Mouse (Mus musculus) lung, embryonic 15.5 days (tissue): ENCODE measurements around the gene Cpsf4l. TPM values are rescaled to one million over a fixed set of nuclear protein-coding genes. Genes with fewer than 3 reads are reported as not detected.
A peak's percentile ranks its signal among the peaks of the same experiment; 100 is the strongest.

Experiments used
- ATAC-seq: fragments of 200-750 bp; cut with Nextera tagmentation; 2 replicates; pipeline ENCODE4 v1.8.0; 2017; ENCODE audit warnings: moderate number of reproducible peaks, borderline replicate concordance; ENCODE audit not compliant: low FRiP score, low TSS enrichment; ENCODE audit errors: extremely low read depth
- H3K27ac ChIP-seq: fragments of 300-500 bp; sonication (generic); 2 replicates; pipeline ENCODE4 v1.5.1; 2015; ENCODE audit warnings: moderate library complexity, mild to moderate bottlenecking, inconsistent platforms
- H3K27me3 ChIP-seq: fragments of 300-500 bp; sonication (generic); 2 replicates; pipeline ENCODE4 v1.6.1; 2015; ENCODE audit warnings: inconsistent platforms
- H3K36me3 ChIP-seq: fragments of 300-500 bp; sonication (generic); 2 replicates; pipeline ENCODE4 v1.6.1; 2015; ENCODE audit warnings: inconsistent platforms
- H3K4me1 ChIP-seq: fragments of 300-500 bp; sonication (generic); 2 replicates; pipeline ENCODE4 v1.6.1; 2015; ENCODE audit warnings: inconsistent platforms
- H3K4me2 ChIP-seq: fragments of 300-500 bp; sonication (generic); 2 replicates; pipeline ENCODE4 v1.6.1; 2015; ENCODE audit warnings: inconsistent platforms, mild to moderate bottlenecking, moderate library complexity
- H3K4me3 ChIP-seq: fragments of 300-500 bp; sonication (generic); 2 replicates; pipeline ENCODE4 v1.5.1; 2015; ENCODE audit warnings: mild to moderate bottlenecking, inconsistent platforms
- H3K9ac ChIP-seq: fragments of 300-500 bp; sonication (generic); 2 replicates; pipeline ENCODE4 v1.6.1; 2015; ENCODE audit warnings: inconsistent platforms
- H3K9me3 ChIP-seq: fragments of 300-500 bp; sonication (generic); 2 replicates; pipeline ENCODE4 v1.6.1; 2016; ENCODE audit warnings: inconsistent platforms
- WGBS: fragments of 180-500 bp; shearing (Covaris S2); methylation state at CpG from one replicate; pipeline ENCODE4 v1.1.7; 2015; 5-methylcytosine and 5-hydroxymethylcytosine counted together
- polyA plus RNA-seq: library from polyadenylated mRNA; unstranded; fragments of >200 nt; fragmentation: Nextera tagmentation; extraction: Ambion mirVana; gene quantifications from 2 replicates; pipeline ENCODE4 v1.2.1, GENCODE M21; 2015

Gene Cpsf4l
- polyA plus RNA-seq, 1 experiment from 2014 or later, result 2.7 TPM

DNA sequence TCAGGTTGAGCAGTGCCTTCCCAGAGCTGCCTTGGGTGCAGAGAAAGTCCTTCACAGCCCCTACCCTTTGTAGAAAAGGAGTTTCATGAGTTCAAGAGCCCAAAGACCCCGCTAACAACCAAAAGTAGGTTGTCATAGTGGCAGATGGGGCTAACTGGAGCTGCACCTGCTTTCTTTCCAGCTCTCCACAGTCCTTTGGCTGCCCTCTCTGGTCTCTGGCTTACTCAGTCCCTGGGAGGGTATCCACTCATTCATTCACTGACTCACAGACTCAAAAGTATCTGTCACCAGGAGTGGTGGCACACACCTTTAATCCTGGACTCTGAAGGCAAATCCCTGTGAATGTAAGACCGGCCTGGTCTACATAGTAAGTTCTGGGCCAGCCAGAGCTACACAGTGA lies 6.3 kb upstream of the Cpsf4l start:
- Histone ChIP-seq H3K27me3 (no peaks in the 10 kb centered on the region), H3K4me3 (no peak overlapping the region), H3K27ac (no peak overlapping the region), H3K4me2 (no peak overlapping the region), H3K4me1 (0 out of 2 replicates have a peak, but pooled peaks cover 9% of the 10 kb centered on the region), H3K9me3 (no peaks in the 10 kb centered on the region), H3K36me3 (no peaks in the 10 kb centered on the region), H3K9ac (no peak overlapping the region)
- 91% methylated on average over 2 of the region's 2 CpGs for WGBS
- no peak for ATAC-seq

- H3K27ac ChIP-seq, result no peak overlapping the region
- no peaks in the 10 kb centered on the region for H3K27me3 ChIP-seq
- H3K4me1 ChIP-seq, result peaks cover 18% of the 10 kb centered on the region
- no peaks in the 10 kb centered on the region for H3K36me3 ChIP-seq
- no peak overlapping the region for H3K4me3 ChIP-seq
- H3K9ac ChIP-seq, result no peak overlapping the region
- no peaks in the 10 kb centered on the region for H3K9me3 ChIP-seq
- 60% methylated on average over 7 of the region's 7 CpGs for WGBS
- ATAC-seq, result 0 out of 2 replicates have a peak, but pooled peaks have one; percentile 21
- H3K4me2 ChIP-seq, result no peak overlapping the region
Measured at GRCm38 (mm10) chr11:113715078-113715674, 5.4 kb upstream of the Cpsf4l start.

DNA sequence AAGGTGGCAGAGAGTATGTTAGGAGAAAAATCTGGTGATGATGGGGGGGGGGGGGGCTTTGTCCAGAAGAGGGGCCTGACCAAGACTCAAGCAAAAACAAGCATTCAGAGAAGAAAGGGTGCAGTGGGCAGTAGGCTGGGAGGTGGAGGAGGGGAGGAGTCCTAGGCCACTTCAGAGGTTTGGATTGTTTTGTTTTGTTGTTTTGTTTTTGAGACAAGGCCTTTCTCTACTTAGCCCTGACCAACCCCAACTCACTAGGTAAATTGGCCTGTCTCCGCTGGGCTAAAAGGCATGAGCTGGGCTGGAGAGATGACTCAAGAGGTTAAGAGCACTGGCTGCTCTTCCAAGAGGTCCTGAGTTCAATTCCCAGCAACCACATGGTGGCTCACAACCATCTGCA lies 1.2 kb upstream of the Cpsf4l start:
- H3K9me3 ChIP-seq, result no peaks in the 10 kb centered on the region
- H3K36me3 ChIP-seq, result no peaks in the 10 kb centered on the region
- 84% methylated on average over 1 of the region's 1 CpGs for WGBS
- H3K9ac ChIP-seq, result no peak overlapping the region
- H3K4me1 ChIP-seq, result peaks cover 22% of the 10 kb centered on the region
- H3K27ac ChIP-seq, result peak overlapping the region; percentile 84; the same call in 1 of the 2 replicates
- ATAC-seq, result no peak
- H3K4me2 ChIP-seq, result no peak overlapping the region
- no peak overlapping the region for H3K4me3 ChIP-seq
- no peaks in the 10 kb centered on the region for H3K27me3 ChIP-seq

GRCm38 (mm10) chr11:113710257-113710777 lies 500 bp upstream of the Cpsf4l start:
- ATAC-seq, result 0 out of 2 replicates have a peak, but pooled peaks have one; percentile 40
- WGBS, result 9% methylated on average over 10 of the region's 10 CpGs
- peak overlapping the region; percentile 17; the same call in 1 of the 2 replicates for H3K9ac ChIP-seq

GRCm38 (mm10) chr11:113709272-113709671 lies 545 bp downstream of the Cpsf4l start:
- 35% methylated on average over 15 of the region's 15 CpGs for WGBS
- no peaks in the 10 kb centered on the region for H3K27me3 ChIP-seq
- H3K4me3 ChIP-seq, result no peak overlapping the region
- no peak overlapping the region for H3K27ac ChIP-seq
- H3K9me3 ChIP-seq, result no peaks in the 10 kb centered on the region
- peaks cover 22% of the 10 kb centered on the region for H3K4me1 ChIP-seq
- no peak overlapping the region for H3K9ac ChIP-seq
- no peak overlapping the region for H3K4me2 ChIP-seq
- H3K36me3 ChIP-seq, result no peaks in the 10 kb centered on the region
- no peak for ATAC-seq

More at GRCm38 (mm10) chr11:113710257-113710777, 500 bp upstream of the Cpsf4l start:
- Histone ChIP-seq H3K4me3 (no peak overlapping the region), H3K27me3 (no peaks in the 10 kb centered on the region), H3K27ac (peak overlapping the region; percentile 84), H3K4me2 (peak overlapping the region; percentile 23; the same call in 1 of the 2 replicates), H3K36me3 (no peaks in the 10 kb centered on the region), H3K4me1 (peaks cover 22% of the 10 kb centered on the region), H3K9me3 (no peaks in the 10 kb centered on the region)

GRCm38 (mm10) chr11:113708629-113709213 lies 1.1 kb downstream of the Cpsf4l start:
- H3K9me3 ChIP-seq, result no peaks in the 10 kb centered on the region
- H3K4me3 ChIP-seq, result no peak overlapping the region
- 55% methylated on average over 19 of the region's 19 CpGs for WGBS
- H3K36me3 ChIP-seq, result no peaks in the 10 kb centered on the region
- no peak overlapping the region for H3K9ac ChIP-seq
- no peak overlapping the region for H3K4me2 ChIP-seq
- no peak overlapping the region for H3K27ac ChIP-seq
- H3K4me1 ChIP-seq, result peaks cover 26% of the 10 kb centered on the region
- H3K27me3 ChIP-seq, result no peaks in the 10 kb centered on the region
- ATAC-seq, result no peak

DNA sequence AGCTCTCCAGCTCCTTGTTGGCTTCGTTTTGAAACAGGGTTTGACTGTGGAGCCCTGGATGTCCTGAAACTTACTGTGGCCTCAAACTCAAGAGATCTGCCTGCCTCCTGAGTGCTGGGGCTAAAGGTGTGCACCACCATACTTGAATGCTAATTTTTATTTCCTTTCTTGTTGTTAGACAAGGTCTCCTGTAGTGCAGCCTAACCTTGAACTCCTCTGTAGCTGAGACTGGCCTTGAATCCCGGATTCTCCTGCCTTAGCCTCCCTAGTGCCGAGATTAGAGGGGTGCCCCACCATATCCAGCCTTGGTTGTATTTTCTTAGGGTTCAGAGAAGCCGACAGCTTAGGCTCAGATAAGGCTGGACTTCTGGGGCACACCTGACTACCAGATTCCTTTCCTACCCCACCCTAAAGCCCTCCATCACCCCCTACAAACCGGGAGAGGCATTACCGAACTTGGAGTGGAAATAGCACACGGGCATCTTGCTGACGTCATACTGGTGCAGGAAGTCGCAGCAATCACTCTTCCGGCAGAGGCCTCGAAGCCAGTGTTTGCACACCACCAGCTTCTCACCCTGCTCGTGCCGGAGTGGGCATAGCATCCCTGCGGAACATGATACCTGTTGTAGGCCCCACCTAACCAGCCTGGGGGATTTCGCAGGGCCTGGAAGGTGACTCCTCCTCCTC lies 3.7 kb downstream of the Cpsf4l start:
- Histone ChIP-seq H3K9me3 (no peaks in the 10 kb centered on the region), H3K27ac (no peak overlapping the region), H3K4me1 (peaks cover 25% of the 10 kb centered on the region), H3K36me3 (no peaks in the 10 kb centered on the region), H3K4me3 (no peak overlapping the region), H3K27me3 (no peaks in the 10 kb centered on the region), H3K9ac (no peak overlapping the region), H3K4me2 (no peak overlapping the region)
- 60% methylated on average over 15 of the region's 15 CpGs for WGBS
- no peak for ATAC-seq

GRCm38 (mm10) chr11:113703758-113704157 lies 6.1 kb downstream of the Cpsf4l start:
- no peak overlapping the region for H3K27ac ChIP-seq
- no peaks in the 10 kb centered on the region for H3K27me3 ChIP-seq
- H3K4me3 ChIP-seq, result no peak overlapping the region
- H3K9me3 ChIP-seq, result no peaks in the 10 kb centered on the region
- no peaks in the 10 kb centered on the region for H3K36me3 ChIP-seq
- ATAC-seq, result no peak
- H3K4me2 ChIP-seq, result no peak overlapping the region
- H3K9ac ChIP-seq, result no peak overlapping the region
- whole genome bisulfite sequencing, result 30% methylated on average over 5 of the region's 5 CpGs
- H3K4me1 ChIP-seq, result peaks cover 4% of the 10 kb centered on the region; the same call in 1 of the 2 replicates

GRCm38 (mm10) chr11:113699643-113700042 lies 10.2 kb downstream of the Cpsf4l start:
- ATAC-seq, result no peak
- Histone ChIP-seq H3K27me3 (no peaks in the 10 kb centered on the region), H3K9ac (no peak overlapping the region), H3K9me3 (no peaks in the 10 kb centered on the region), H3K27ac (no peak overlapping the region), H3K4me1 (peaks cover 4% of the 10 kb centered on the region; the same call in 1 of the 2 replicates), H3K4me2 (no peak overlapping the region), H3K36me3 (peaks cover 12% of the 10 kb centered on the region), H3K4me3 (no peak overlapping the region)
- WGBS, result 82% methylated on average over 7 of the region's 7 CpGs

GRCm38 (mm10) chr11:113698013-113698545 lies 11.7 kb downstream of the Cpsf4l start:
- peaks cover 28% of the 10 kb centered on the region for H3K36me3 ChIP-seq
- 54% methylated on average over 12 of the region's 12 CpGs for WGBS
- ATAC-seq, result no peak

GRCm38 (mm10) chr11:113697571-113697970 lies 12.2 kb downstream of the Cpsf4l start:
- no peaks in the 10 kb centered on the region for H3K9me3 ChIP-seq
- H3K4me1 ChIP-seq, result no peaks in the 10 kb centered on the region
- H3K4me3 ChIP-seq, result no peak overlapping the region
- ATAC-seq, result no peak
- no peak overlapping the region for H3K27ac ChIP-seq
- H3K9ac ChIP-seq, result no peak overlapping the region
- H3K27me3 ChIP-seq, result no peaks in the 10 kb centered on the region
- peaks cover 33% of the 10 kb centered on the region for H3K36me3 ChIP-seq
- no peak overlapping the region for H3K4me2 ChIP-seq
- WGBS, result 73% methylated on average over 5 of the region's 5 CpGs

More at GRCm38 (mm10) chr11:113698013-113698545, 11.7 kb downstream of the Cpsf4l start:
- Histone ChIP-seq H3K4me3 (no peak overlapping the region), H3K9ac (no peak overlapping the region), H3K9me3 (no peaks in the 10 kb centered on the region), H3K4me1 (no peaks in the 10 kb centered on the region), H3K4me2 (no peak overlapping the region), H3K27ac (no peak overlapping the region), H3K27me3 (no peaks in the 10 kb centered on the region)
